Mouse (Mus musculus): ENCODE results near the gene Herpud1. TPM values are rescaled to one million over a fixed set of nuclear protein-coding genes. Genes with fewer than 3 reads are reported as not detected.
"Not testable (repeated sequence)": the region's sequence is repeated elsewhere in the genome, so short reads cannot be mapped to it uniquely, and the experiment has no call there.

Gene Herpud1
- polyA plus RNA-seq, 1 experiment from 2014 or later, result 58.4 TPM

- Histone ChIP-seq H3K27ac (no peak overlapping the region), H3K4me1 (peaks cover 3% of the 10 kb centered on the region; the same call in 1 of the 2 replicates), H3K4me2 (replicated peaks) (no peak overlapping the region), H3K27me3 (no peaks in the 10 kb centered on the region), H3K4me3 (no peak overlapping the region), H3K36me3 (peaks cover 58% of the 10 kb centered on the region), H3K9ac (no peak overlapping the region), H3K9me3 (no peaks in the 10 kb centered on the region)
- no peak for ATAC-seq (ENCODE audit: insufficient number of reproducible peaks, insufficient read depth, low FRiP score, low TSS enrichment)
- 94% methylated on average over 8 of the region's 8 CpGs for WGBS
Measured at GRCm38 (mm10) chr8:94390910-94391309, 4.7 kb downstream of the Herpud1 start.

GRCm38 (mm10) chr8:94392147-94392546 is 5.9 kb downstream of the Herpud1 start:
- Histone ChIP-seq H3K4me2 (replicated peaks) (no peak overlapping the region), H3K27ac (no peak overlapping the region), H3K27me3 (no peaks in the 10 kb centered on the region), H3K9me3 (no peaks in the 10 kb centered on the region), H3K9ac (no peak overlapping the region), H3K4me3 (no peak overlapping the region), H3K36me3 (peaks cover 58% of the 10 kb centered on the region), H3K4me1 (peaks cover 3% of the 10 kb centered on the region; the same call in 1 of the 2 replicates)
- 79% methylated on average over 12 of the region's 12 CpGs for WGBS
- no peak for ATAC-seq (ENCODE audit: insufficient number of reproducible peaks, insufficient read depth, low FRiP score, low TSS enrichment)

- Histone ChIP-seq H3K36me3 (peaks cover 58% of the 10 kb centered on the region), H3K4me2 (replicated peaks) (no peak overlapping the region), H3K4me3 (no peak overlapping the region), H3K9ac (no peak overlapping the region), H3K27ac (no peak overlapping the region), H3K4me1 (peaks cover 3% of the 10 kb centered on the region; the same call in 1 of the 2 replicates), H3K27me3 (no peaks in the 10 kb centered on the region), H3K9me3 (no peaks in the 10 kb centered on the region)
- no peak for ATAC-seq (ENCODE audit: insufficient number of reproducible peaks, insufficient read depth, low FRiP score, low TSS enrichment)
- WGBS, result 79% methylated on average over 6 of the region's 6 CpGs
Measured at GRCm38 (mm10) chr8:94392648-94393047, 6.4 kb downstream of the Herpud1 start.

GRCm38 (mm10) chr8:94395851-94396540 is 9.8 kb downstream of the Herpud1 start:
- no peaks in the 10 kb centered on the region for H3K9me3 ChIP-seq
- H3K4me1 ChIP-seq, result no peaks in the 10 kb centered on the region
- no peaks in the 10 kb centered on the region for H3K27me3 ChIP-seq
- ATAC-seq (ENCODE audit: insufficient number of reproducible peaks, insufficient read depth, low FRiP score, low TSS enrichment), result no peak
- no peak overlapping the region for H3K4me3 ChIP-seq
- no peak overlapping the region for H3K27ac ChIP-seq
- no peak overlapping the region for H3K9ac ChIP-seq
- H3K36me3 ChIP-seq, result peaks cover 40% of the 10 kb centered on the region
- 85% methylated on average over 6 of the region's 6 CpGs for WGBS
- H3K4me2 ChIP-seq (replicated peaks), result no peak overlapping the region

- no peaks in the 10 kb centered on the region for H3K27me3 ChIP-seq
Measured at GRCm38 (mm10) chr8:94396964-94397657, 10.9 kb downstream of the Herpud1 start.

GRCm38 (mm10) chr8:94398587-94398986 is 12.3 kb downstream of the Herpud1 start:
- WGBS, result 80% methylated on average over 6 of the region's 6 CpGs
- peaks cover 20% of the 10 kb centered on the region for H3K36me3 ChIP-seq

More at GRCm38 (mm10) chr8:94396964-94397657, 10.9 kb downstream of the Herpud1 start:
- Histone ChIP-seq H3K4me1 (no peaks in the 10 kb centered on the region), H3K27ac (no peak overlapping the region), H3K4me3 (no peak overlapping the region), H3K4me2 (replicated peaks) (no peak overlapping the region), H3K9me3 (no peaks in the 10 kb centered on the region), H3K9ac (no peak overlapping the region), H3K36me3 (peaks cover 29% of the 10 kb centered on the region)
- no peak for ATAC-seq (ENCODE audit: insufficient number of reproducible peaks, insufficient read depth, low FRiP score, low TSS enrichment)
- WGBS, result 65% methylated on average over 11 of the region's 11 CpGs

GRCm38 (mm10) chr8:94399361-94399953 is 13.2 kb downstream of the Herpud1 start:
- Histone ChIP-seq H3K9ac (no peak overlapping the region), H3K4me2 (replicated peaks) (no peak overlapping the region), H3K4me1 (no peaks in the 10 kb centered on the region), H3K9me3 (no peaks in the 10 kb centered on the region), H3K27ac (no peak overlapping the region), H3K4me3 (no peak overlapping the region), H3K27me3 (no peaks in the 10 kb centered on the region), H3K36me3 (peaks cover 14% of the 10 kb centered on the region)
- ATAC-seq (ENCODE audit: insufficient number of reproducible peaks, insufficient read depth, low FRiP score, low TSS enrichment), result no peak
- WGBS, result 81% methylated on average over 3 of the region's 3 CpGs

More at GRCm38 (mm10) chr8:94398587-94398986, 12.3 kb downstream of the Herpud1 start:
- ATAC-seq (ENCODE audit: insufficient number of reproducible peaks, insufficient read depth, low FRiP score, low TSS enrichment), result no peak
- Histone ChIP-seq H3K27ac (no peak overlapping the region), H3K9ac (no peak overlapping the region), H3K4me1 (no peaks in the 10 kb centered on the region), H3K4me2 (replicated peaks) (no peak overlapping the region), H3K9me3 (no peaks in the 10 kb centered on the region), H3K4me3 (no peak overlapping the region), H3K27me3 (no peaks in the 10 kb centered on the region)

GRCm38 (mm10) chr8:94399957-94400356 is 13.7 kb downstream of the Herpud1 start:
- H3K27me3 ChIP-seq; H3K36me3 ChIP-seq; H3K9ac ChIP-seq; H3K27ac ChIP-seq; H3K4me2 ChIP-seq (replicated peaks); H3K4me1 ChIP-seq; H3K4me3 ChIP-seq; ATAC-seq (ENCODE audit: insufficient number of reproducible peaks, insufficient read depth, low FRiP score, low TSS enrichment); H3K9me3 ChIP-seq: not testable (repeated sequence)
- WGBS, result 69% methylated on average over 2 of the region's 2 CpGs

- H3K4me1 ChIP-seq, result no peaks in the 10 kb centered on the region
- ATAC-seq (ENCODE audit: insufficient number of reproducible peaks, insufficient read depth, low FRiP score, low TSS enrichment), result no peak
- H3K27ac ChIP-seq, result no peak overlapping the region
- no peaks in the 10 kb centered on the region for H3K9me3 ChIP-seq
- H3K9ac ChIP-seq, result no peak overlapping the region
- H3K4me3 ChIP-seq, result no peak overlapping the region
- H3K36me3 ChIP-seq, result no peaks in the 10 kb centered on the region
- WGBS, result 63% methylated on average over 8 of the region's 8 CpGs
- no peaks in the 10 kb centered on the region for H3K27me3 ChIP-seq
- no peak overlapping the region for H3K4me2 ChIP-seq (replicated peaks)
Measured at GRCm38 (mm10) chr8:94408443-94409080, 22.3 kb downstream of the Herpud1 start.

GRCm38 (mm10) chr8:94409523-94409922 is 23.3 kb downstream of the Herpud1 start:
- no peaks in the 10 kb centered on the region for H3K36me3 ChIP-seq
- no peak for ATAC-seq (ENCODE audit: insufficient number of reproducible peaks, insufficient read depth, low FRiP score, low TSS enrichment)
- H3K9me3 ChIP-seq, result no peaks in the 10 kb centered on the region
- no peak overlapping the region for H3K9ac ChIP-seq
- H3K27ac ChIP-seq, result no peak overlapping the region
- no peaks in the 10 kb centered on the region for H3K27me3 ChIP-seq
- WGBS, result 86% methylated on average over 7 of the region's 7 CpGs
- H3K4me3 ChIP-seq, result no peak overlapping the region
- no peak overlapping the region for H3K4me2 ChIP-seq (replicated peaks)
- no peaks in the 10 kb centered on the region for H3K4me1 ChIP-seq

GRCm38 (mm10) chr8:94412518-94412917 is 26.3 kb downstream of the Herpud1 start:
- Histone ChIP-seq H3K9ac (no peak overlapping the region), H3K4me2 (replicated peaks) (no peak overlapping the region), H3K9me3 (no peaks in the 10 kb centered on the region), H3K36me3 (no peaks in the 10 kb centered on the region), H3K27ac (no peak overlapping the region), H3K4me3 (no peak overlapping the region), H3K4me1 (no peaks in the 10 kb centered on the region), H3K27me3 (no peaks in the 10 kb centered on the region)
- ATAC-seq (ENCODE audit: insufficient number of reproducible peaks, insufficient read depth, low FRiP score, low TSS enrichment), result no peak
- WGBS, result 85% methylated on average over 6 of the region's 6 CpGs

Measured in embryonic facial prominence, embryonic 12.5 days (tissue).